Mouse (Mus musculus): ENCODE data around the gene Pik3r6. TPM values are rescaled to one million over a fixed set of nuclear protein-coding genes. Genes with fewer than 3 reads are reported as not detected.

Gene Pik3r6
- polyA plus RNA-seq, 1 experiment from 2014 or later: 2.1 TPM

DNA sequence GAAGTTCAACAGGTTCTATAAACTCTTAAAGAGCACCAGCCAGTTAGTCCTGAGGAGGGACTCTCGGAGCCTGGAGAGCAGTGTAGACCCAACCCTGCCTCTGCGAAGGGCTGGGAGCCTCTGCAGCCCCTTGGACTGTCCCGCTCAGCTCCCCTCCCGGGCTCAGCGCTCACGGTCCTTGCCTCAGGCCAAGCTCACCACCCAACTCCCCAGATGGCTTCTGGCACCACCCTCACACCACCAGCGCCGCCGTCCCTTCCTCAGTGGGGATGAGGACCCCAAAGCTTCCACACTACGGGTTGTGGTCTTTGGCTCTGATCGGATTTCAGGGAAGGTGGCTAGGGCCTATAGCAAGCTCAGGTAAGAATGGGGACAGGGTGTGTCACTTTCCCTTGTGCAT is 10.2 kb upstream of the Pik3r6 start:
- no peaks in the 10 kb centered on the region for H3K9me3 ChIP-seq (replicated peaks)
- WGBS: 91% methylated on average over 11 of the region's 11 CpGs
- H3K36me3 ChIP-seq: no peaks in the 10 kb centered on the region
- no peak overlapping the region for H3K4me3 ChIP-seq
- H3K27me3 ChIP-seq: no peaks in the 10 kb centered on the region
- ATAC-seq (ENCODE audit: low FRiP score): no peak
- H3K27ac ChIP-seq: no peak overlapping the region
- H3K9ac ChIP-seq: no peak overlapping the region
- H3K4me2 ChIP-seq (replicated peaks): no peak overlapping the region
- peaks cover 6% of the 10 kb centered on the region for H3K4me1 ChIP-seq

DNA sequence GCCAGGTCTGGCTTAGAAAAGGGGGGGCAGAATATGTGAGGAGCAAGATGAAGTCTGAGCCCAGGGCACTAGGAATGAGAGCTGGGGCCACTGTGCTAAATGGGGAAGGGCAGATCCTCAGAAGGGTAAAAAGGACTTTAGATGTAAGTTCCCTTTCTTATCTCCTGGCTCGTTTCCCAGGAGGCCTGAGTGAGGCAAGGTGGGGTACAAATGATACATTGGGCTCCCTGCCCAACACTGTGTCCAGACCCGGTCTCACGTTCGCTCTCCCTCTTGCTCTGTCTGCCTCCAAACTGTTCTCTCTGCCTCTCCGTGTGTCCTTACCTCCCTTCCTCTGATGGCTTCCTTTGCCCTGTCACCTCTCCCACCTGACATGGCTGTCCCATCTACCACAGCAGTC is 9.1 kb upstream of the Pik3r6 start:
- Histone ChIP-seq H3K4me3 (no peak overlapping the region), H3K9ac (no peak overlapping the region), H3K4me2 (replicated peaks) (no peak overlapping the region), H3K36me3 (no peaks in the 10 kb centered on the region), H3K27me3 (no peaks in the 10 kb centered on the region), H3K4me1 (peaks cover 6% of the 10 kb centered on the region), H3K27ac (no peak overlapping the region), H3K9me3 (replicated peaks) (no peaks in the 10 kb centered on the region)
- 83% methylated on average over 5 of the region's 5 CpGs for WGBS
- no peak for ATAC-seq (ENCODE audit: low FRiP score)

GRCm38 (mm10) chr11:68497081-68497480 is 5.7 kb upstream of the Pik3r6 start:
- H3K27ac ChIP-seq: no peak overlapping the region
- H3K9me3 ChIP-seq (replicated peaks): no peaks in the 10 kb centered on the region
- H3K27me3 ChIP-seq: no peaks in the 10 kb centered on the region
- no peak overlapping the region for H3K9ac ChIP-seq
- ATAC-seq (ENCODE audit: low FRiP score): no peak
- WGBS: 81% methylated on average over 6 of the region's 6 CpGs
- H3K4me3 ChIP-seq: no peak overlapping the region
- H3K4me1 ChIP-seq: 0 out of 2 replicates have a peak, but pooled peaks cover 5% of the 10 kb centered on the region
- H3K36me3 ChIP-seq: no peaks in the 10 kb centered on the region
- H3K4me2 ChIP-seq (replicated peaks): no peak overlapping the region

DNA sequence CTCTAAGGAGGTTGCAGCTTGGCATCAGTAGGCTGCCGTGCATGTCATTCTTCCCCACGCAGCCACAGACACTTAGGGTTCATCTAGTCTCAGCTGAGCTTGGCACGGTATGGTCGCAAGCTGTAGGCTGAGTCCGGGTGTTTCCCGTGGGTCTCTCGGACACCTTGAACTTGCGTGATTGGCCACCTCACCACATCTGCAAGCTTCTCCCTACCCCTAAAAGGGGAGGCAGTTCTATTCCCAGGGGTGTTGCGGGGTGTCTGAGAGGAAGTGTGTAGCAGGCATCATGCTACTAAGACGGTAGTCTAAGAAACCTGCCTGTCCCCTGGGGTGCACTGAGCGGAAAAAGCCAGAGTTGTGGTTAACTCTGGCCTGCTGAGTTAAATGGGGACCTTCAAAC is 4.3 kb upstream of the Pik3r6 start:
- Histone ChIP-seq H3K27ac (no peak overlapping the region), H3K4me3 (no peak overlapping the region), H3K9ac (no peak overlapping the region), H3K27me3 (no peaks in the 10 kb centered on the region), H3K4me2 (replicated peaks) (no peak overlapping the region), H3K36me3 (no peaks in the 10 kb centered on the region), H3K4me1 (0 out of 2 replicates have a peak, but pooled peaks cover 5% of the 10 kb centered on the region), H3K9me3 (replicated peaks) (no peaks in the 10 kb centered on the region)
- ATAC-seq (ENCODE audit: low FRiP score): no peak
- 84% methylated on average over 11 of the region's 11 CpGs for WGBS

DNA sequence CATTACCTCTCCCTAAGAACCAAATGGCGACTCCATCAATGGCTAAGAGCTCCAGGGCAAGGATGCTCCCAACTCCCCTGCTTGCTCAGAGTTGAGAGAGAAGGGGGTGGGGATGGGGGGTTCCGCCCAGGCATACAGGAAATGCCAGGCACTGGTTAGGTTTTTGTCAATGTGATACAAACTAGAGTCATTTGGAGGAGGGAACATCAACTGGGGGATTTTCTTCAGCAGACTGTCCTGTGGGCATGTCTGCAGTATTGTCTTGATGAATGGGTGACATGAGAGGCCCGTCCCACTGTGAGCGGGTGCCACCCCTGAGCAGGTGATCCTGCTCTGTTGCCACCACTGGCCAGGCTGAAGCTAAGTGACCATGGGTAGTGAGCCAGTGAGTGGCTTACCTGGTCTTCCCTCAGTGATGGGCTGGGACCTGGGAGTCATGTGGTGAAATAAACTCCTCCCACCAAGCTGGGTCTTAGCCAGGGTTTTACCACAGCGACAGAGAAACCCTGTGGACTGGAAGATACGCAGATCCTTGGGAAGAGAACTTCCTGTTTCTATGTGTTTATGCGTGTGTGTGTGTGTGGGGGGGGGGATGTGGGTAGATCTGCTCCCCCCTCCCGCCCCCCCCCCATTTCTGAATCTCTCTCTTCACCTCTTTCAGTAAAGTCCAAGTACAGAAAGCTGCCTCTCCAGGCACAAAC is 3.7 kb upstream of the Pik3r6 start:
- ATAC-seq (ENCODE audit: low FRiP score): no peak
- Histone ChIP-seq H3K4me2 (replicated peaks) (no peak overlapping the region), H3K27me3 (no peaks in the 10 kb centered on the region), H3K36me3 (no peaks in the 10 kb centered on the region), H3K4me3 (no peak overlapping the region), H3K9me3 (replicated peaks) (no peaks in the 10 kb centered on the region), H3K4me1 (0 out of 2 replicates have a peak, but pooled peaks cover 5% of the 10 kb centered on the region), H3K27ac (no peak overlapping the region), H3K9ac (no peak overlapping the region)
- 74% methylated on average over 7 of the region's 8 CpGs for WGBS

GRCm38 (mm10) chr11:68500949-68501350 is 1.9 kb upstream of the Pik3r6 start:
- ATAC-seq (ENCODE audit: low FRiP score): no peak
- 0 out of 2 replicates have a peak, but pooled peaks cover 5% of the 10 kb centered on the region for H3K4me1 ChIP-seq
- H3K9ac ChIP-seq: no peak overlapping the region
- H3K27ac ChIP-seq: no peak overlapping the region
- H3K27me3 ChIP-seq: no peaks in the 10 kb centered on the region
- H3K4me2 ChIP-seq (replicated peaks): no peak overlapping the region
- H3K4me3 ChIP-seq: no peak overlapping the region
- H3K9me3 ChIP-seq (replicated peaks): no peaks in the 10 kb centered on the region
- 54% methylated on average over 14 of the region's 14 CpGs for WGBS
- no peaks in the 10 kb centered on the region for H3K36me3 ChIP-seq

GRCm38 (mm10) chr11:68502408-68502807 is 411 bp upstream of the Pik3r6 start:
- H3K36me3 ChIP-seq: no peaks in the 10 kb centered on the region
- no peak overlapping the region for H3K4me2 ChIP-seq (replicated peaks)
- no peak overlapping the region for H3K4me3 ChIP-seq
- 75% methylated on average over 2 of the region's 2 CpGs for WGBS
- 0 out of 2 replicates have a peak, but pooled peaks cover 5% of the 10 kb centered on the region for H3K4me1 ChIP-seq
- no peak overlapping the region for H3K9ac ChIP-seq
- H3K27me3 ChIP-seq: no peaks in the 10 kb centered on the region
- H3K9me3 ChIP-seq (replicated peaks): no peaks in the 10 kb centered on the region
- ATAC-seq (ENCODE audit: low FRiP score): no peak
- no peak overlapping the region for H3K27ac ChIP-seq

DNA sequence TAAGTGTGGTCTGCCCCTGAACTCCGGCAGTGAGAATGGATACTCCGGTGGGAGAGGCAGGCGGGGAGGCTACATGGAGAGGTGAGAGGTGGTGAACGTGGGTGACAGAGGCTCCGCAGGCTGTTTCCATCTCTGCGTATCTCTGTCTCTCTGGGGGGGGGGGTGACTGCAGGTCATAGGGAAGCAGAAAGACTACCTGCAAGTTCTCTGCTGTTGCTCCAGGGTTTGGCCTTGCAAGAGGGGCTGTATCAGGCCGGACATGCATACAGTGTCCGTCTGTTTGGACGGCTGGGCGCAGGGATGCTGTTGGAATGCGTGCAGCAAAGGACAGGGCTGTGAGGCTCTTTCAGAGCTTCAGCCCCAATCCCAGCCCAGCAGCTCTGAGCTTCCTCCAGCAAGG is 2.1 kb downstream of the Pik3r6 start:
- Histone ChIP-seq H3K36me3 (no peaks in the 10 kb centered on the region), H3K4me3 (no peak overlapping the region), H3K4me1 (0 out of 2 replicates have a peak, but pooled peaks cover 5% of the 10 kb centered on the region), H3K4me2 (replicated peaks) (no peak overlapping the region), H3K27me3 (no peaks in the 10 kb centered on the region), H3K27ac (no peak overlapping the region), H3K9me3 (replicated peaks) (no peaks in the 10 kb centered on the region), H3K9ac (no peak overlapping the region)
- 84% methylated on average over 11 of the region's 11 CpGs for WGBS
- no peak for ATAC-seq (ENCODE audit: low FRiP score)

- ATAC-seq (ENCODE audit: low FRiP score): no peak
- Histone ChIP-seq H3K9me3 (replicated peaks) (no peaks in the 10 kb centered on the region), H3K27me3 (no peaks in the 10 kb centered on the region), H3K4me3 (no peak overlapping the region), H3K4me2 (replicated peaks) (no peak overlapping the region), H3K27ac (no peak overlapping the region), H3K4me1 (no peaks in the 10 kb centered on the region), H3K36me3 (no peaks in the 10 kb centered on the region), H3K9ac (no peak overlapping the region)
- 82% methylated on average over 7 of the region's 7 CpGs for WGBS
Observed at GRCm38 (mm10) chr11:68507246-68507645, 4.4 kb downstream of the Pik3r6 start.

GRCm38 (mm10) chr11:68508619-68509018 is 5.8 kb downstream of the Pik3r6 start:
- Histone ChIP-seq H3K4me3 (no peak overlapping the region), H3K4me1 (no peaks in the 10 kb centered on the region), H3K27ac (no peak overlapping the region), H3K4me2 (replicated peaks) (no peak overlapping the region), H3K9me3 (replicated peaks) (no peaks in the 10 kb centered on the region), H3K9ac (no peak overlapping the region), H3K27me3 (no peaks in the 10 kb centered on the region), H3K36me3 (no peaks in the 10 kb centered on the region)
- 76% methylated on average over 5 of the region's 5 CpGs for WGBS
- no peak for ATAC-seq (ENCODE audit: low FRiP score)

DNA sequence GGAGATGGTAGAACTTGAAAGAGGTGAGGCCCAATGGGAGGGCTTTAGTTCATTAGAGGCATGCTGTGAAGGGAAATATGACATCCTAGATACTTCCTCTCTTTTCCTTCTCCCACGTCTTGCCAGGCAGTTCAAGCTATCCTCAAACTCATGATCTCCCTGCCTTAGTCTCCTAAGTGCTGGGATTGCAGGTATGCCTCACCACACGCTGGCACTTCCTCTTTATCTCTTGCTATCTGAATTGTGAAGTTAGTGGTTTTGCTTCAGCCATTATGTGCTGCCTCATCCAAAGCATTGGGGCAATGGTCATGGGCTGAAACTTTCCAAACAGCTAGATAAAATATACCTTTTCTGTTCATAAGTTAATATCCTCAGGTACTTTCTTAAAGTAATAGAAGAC is 6.4 kb downstream of the Pik3r6 start:
- no peak overlapping the region for H3K27ac ChIP-seq
- no peak overlapping the region for H3K4me3 ChIP-seq
- H3K27me3 ChIP-seq: no peaks in the 10 kb centered on the region
- no peaks in the 10 kb centered on the region for H3K4me1 ChIP-seq
- H3K4me2 ChIP-seq (replicated peaks): no peak overlapping the region
- no peaks in the 10 kb centered on the region for H3K9me3 ChIP-seq (replicated peaks)
- no peak overlapping the region for H3K9ac ChIP-seq
- ATAC-seq (ENCODE audit: low FRiP score): no peak
- WGBS: 83% methylated on average over 2 of the region's 2 CpGs
- H3K36me3 ChIP-seq: no peaks in the 10 kb centered on the region

GRCm38 (mm10) chr11:68513969-68514368 is 11.2 kb downstream of the Pik3r6 start:
- WGBS: 38% methylated on average over 3 of the region's 3 CpGs
- no peak overlapping the region for H3K27ac ChIP-seq
- no peak overlapping the region for H3K9ac ChIP-seq
- H3K27me3 ChIP-seq: no peaks in the 10 kb centered on the region
- no peaks in the 10 kb centered on the region for H3K4me1 ChIP-seq
- no peak for ATAC-seq (ENCODE audit: low FRiP score)
- no peaks in the 10 kb centered on the region for H3K36me3 ChIP-seq
- no peak overlapping the region for H3K4me3 ChIP-seq
- H3K9me3 ChIP-seq (replicated peaks): no peaks in the 10 kb centered on the region
- no peak overlapping the region for H3K4me2 ChIP-seq (replicated peaks)

DNA sequence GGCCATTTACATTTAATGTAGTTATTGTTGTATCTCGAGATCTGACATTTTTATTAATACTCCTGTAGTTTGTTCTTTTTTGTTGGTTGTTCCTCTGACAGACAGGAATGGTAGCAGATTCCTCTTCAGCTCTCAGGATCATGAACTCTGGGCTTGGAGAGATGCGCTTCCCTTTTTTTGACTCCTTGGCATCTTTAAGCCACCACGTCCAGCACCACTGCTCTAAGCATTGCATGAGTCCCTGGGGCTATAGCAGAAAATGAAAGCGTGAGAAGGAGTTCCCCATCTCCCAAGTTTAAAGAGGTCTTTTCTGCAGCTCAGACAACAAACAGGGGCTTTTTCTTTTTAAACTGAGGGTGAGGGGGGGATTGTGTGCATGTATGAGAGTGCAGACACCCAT is 16.5 kb downstream of the Pik3r6 start:
- H3K27me3 ChIP-seq: no peaks in the 10 kb centered on the region
- no peaks in the 10 kb centered on the region for H3K4me1 ChIP-seq
- H3K9me3 ChIP-seq (replicated peaks): peaks cover 4% of the 10 kb centered on the region
- no peak for ATAC-seq (ENCODE audit: low FRiP score)
- no peak overlapping the region for H3K9ac ChIP-seq
- WGBS: 87% methylated on average over 4 of the region's 4 CpGs
- H3K27ac ChIP-seq: no peak overlapping the region
- no peaks in the 10 kb centered on the region for H3K36me3 ChIP-seq
- H3K4me2 ChIP-seq (replicated peaks): no peak overlapping the region
- H3K4me3 ChIP-seq: no peak overlapping the region

Data from hindbrain, embryonic 12.5 days (tissue).